Mouse (Mus musculus): ENCODE measurements at regions not wholly inside any gene's neighbourhood (a gene's known extent, or its start where the extent isn't known, plus 50 kb on each side); places are given as distances from the start of the nearest gene placed in this dataset.
"Not testable (repeated sequence)": the region's sequence is repeated elsewhere in the genome, so short reads cannot be mapped to it uniquely, and the experiment has no call there.

GRCm38 (mm10) chr1:47646681-47647080, 754.0 kb upstream of the Slc39a10 start:
- DNase-seq (ENCODE audit: low spot score): no peak

- DNase-seq (ENCODE audit: low spot score): no peak
These were observed 713.9 kb upstream of the Slc39a10 start for GRCm38 (mm10) chr1:47606597-47606996.

DNA sequence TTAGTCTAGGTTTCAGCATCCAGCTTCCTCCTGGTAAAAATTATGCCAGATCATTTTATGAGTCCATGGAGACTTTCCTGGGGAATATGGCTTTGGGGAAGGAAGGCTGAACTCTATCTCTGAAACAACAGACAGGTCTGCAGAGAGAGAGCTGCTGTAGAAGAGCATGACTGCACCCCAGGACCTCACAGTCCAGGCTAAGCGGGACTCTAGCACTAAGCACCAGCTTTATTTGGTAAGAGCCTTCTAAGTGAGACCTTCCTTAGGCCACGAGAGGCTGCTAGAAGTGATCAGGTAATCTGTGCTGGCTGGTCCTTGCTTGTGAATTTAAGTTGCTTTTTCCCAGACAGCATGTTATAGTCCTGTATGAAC, 711.3 kb upstream of the Slc39a10 start:
- no peak for DNase-seq (ENCODE audit: low spot score)

GRCm38 (mm10) chr1:47603294-47603988, 710.8 kb upstream of the Slc39a10 start:
- DNase-seq (ENCODE audit: low spot score): no peak

DNA sequence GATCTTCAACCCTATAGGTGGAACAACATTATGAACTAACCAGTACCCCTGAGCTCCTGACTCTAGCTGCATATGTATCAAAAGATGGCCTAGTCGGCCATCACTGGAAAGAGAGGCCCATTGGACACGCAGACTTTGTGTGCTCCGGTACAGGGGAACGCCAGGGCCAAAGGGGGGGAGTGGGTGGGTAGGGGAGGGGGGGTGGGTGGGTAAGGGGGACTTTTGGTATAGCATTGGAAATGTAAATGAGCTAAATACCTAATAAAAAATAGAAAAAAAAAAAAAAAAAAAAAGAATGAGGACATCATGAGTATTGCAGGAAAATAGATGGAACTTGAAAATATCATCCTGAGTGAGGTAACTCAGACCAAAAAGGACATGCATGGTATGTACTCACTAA, 701.0 kb upstream of the Slc39a10 start:
- not testable (repeated sequence) for DNase-seq (ENCODE audit: low spot score)

- DNase-seq (ENCODE audit: low spot score): no peak
These were observed 653.0 kb upstream of the Slc39a10 start for GRCm38 (mm10) chr1:47545606-47546005.

DNA sequence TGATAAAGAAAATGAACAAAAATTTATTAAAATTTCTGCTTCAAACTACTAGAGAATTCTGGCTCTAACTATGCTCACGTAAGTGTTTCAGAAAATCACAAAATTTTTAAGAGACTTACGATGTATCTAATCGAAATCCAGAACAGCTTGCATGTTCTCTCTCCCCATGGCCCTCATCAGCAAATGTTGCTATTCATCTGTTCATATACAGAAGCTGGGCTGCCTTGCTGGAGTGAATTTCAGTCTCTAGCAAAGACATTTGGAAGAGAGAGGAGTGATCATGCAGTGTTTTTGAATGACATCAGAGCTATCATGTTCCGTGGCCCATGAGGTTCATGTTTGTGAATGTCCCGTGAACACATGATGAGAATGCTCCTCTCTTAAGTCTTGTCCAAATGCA, 618.8 kb upstream of the Slc39a10 start:
- DNase-seq (ENCODE audit: low spot score): no peak

DNA sequence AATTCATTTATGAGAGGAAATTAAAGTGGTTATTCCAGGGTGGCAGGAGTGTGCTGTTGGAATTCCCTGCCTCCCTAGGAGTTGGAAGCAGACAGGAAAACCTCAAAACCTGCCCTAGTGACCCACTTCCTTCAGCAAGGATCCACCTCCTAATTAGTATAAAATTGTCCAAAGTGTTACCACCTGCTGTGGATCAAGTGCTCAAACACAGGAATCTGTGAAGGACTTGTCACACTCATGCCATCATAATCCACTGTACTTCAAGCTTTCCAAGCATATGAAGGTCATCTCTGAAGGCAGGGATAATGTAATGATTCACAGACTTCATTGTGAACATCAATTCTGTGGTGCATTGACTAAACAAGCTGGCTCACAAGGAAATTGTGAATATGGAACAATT, 615.1 kb upstream of the Slc39a10 start:
- no peak for DNase-seq (ENCODE audit: low spot score)

GRCm38 (mm10) chr1:47488581-47489204, 596.0 kb upstream of the Slc39a10 start:
- no peak for DNase-seq (ENCODE audit: low spot score)

GRCm38 (mm10) chr1:47486087-47486486, 593.4 kb upstream of the Slc39a10 start:
- no peak for DNase-seq (ENCODE audit: low spot score)

DNA sequence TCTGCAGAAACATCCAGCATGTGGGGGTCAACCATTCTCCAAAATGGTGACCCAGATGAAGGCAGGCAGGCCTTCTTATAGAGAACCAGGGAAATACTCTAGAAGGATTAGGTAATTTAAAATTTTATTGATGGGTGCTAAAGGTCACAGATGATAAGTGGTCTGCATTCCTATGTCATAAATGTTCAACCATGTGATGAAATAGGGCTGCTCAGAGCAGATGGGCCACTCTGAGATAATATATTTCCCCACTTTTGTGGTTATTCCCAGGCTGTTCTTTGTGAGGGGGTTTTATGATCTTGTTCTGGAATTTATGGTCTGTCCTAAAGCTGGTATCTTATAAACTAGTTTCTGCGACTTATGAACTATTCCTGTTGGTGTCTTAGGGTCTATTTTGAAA, 586.4 kb upstream of the Slc39a10 start:
- DNase-seq (ENCODE audit: low spot score): no peak

- no peak for DNase-seq (ENCODE audit: low spot score)
These were observed 574.1 kb upstream of the Slc39a10 start for GRCm38 (mm10) chr1:47466573-47467253.

DNA sequence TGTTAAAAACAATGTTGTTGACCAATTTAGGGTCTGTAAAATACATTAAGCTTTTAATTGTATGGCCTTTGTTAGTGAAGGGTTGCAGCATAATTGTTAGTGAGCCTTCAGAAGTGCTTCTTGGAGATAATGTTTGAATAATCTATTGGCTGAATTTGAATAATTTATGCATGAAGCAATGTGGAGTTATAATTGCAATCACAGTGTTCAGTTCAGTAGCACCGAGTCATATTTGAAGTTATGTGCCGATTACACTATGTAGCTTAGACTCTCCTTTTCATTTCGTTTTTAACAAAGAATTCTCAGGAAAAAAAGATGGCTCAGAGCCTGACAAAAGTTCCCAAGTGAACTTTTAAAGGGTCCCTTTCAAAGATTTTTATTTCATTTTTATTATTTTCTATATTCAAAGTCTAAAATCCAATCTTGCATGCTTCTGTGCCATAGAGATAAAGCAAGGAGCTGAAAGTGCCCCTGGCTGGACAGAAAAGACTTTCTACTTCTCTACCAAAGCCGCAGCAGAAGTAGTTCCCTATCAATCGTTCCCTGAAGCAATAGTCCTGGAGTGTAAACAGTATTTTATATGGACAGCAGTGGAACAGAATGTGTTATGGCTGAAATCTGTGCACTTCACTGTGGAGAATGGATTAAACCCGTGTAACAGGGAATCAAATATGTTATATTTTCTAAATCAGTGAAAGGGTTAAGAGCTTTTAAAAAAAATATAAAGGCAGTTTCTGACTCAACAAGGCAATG, 556.3 kb upstream of the Slc39a10 start:
- no peak for DNase-seq (ENCODE audit: low spot score)

GRCm38 (mm10) chr1:47448070-47448469, 555.4 kb upstream of the Slc39a10 start:
- DNase-seq (ENCODE audit: low spot score): no peak

DNA sequence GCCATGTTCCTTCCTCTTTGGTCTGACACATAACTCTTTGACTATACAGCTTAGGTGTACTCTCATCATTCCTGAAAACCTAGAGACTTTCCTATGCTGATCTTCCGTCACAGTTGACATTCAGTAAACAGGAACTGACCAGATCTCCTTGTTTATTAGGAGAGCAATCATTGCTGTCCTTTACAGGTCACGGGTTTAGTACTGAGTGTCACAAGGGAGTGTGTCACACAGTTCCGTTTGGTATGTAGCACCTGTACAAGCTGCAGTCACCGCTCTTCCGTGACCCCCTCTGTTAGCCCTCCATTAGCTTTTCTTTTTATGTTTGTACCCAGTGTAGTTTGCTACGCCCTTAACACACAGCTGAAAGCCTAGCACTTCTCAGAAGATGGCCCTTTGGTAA, 553.4 kb upstream of the Slc39a10 start:
- no peak for DNase-seq (ENCODE audit: low spot score)

DNA sequence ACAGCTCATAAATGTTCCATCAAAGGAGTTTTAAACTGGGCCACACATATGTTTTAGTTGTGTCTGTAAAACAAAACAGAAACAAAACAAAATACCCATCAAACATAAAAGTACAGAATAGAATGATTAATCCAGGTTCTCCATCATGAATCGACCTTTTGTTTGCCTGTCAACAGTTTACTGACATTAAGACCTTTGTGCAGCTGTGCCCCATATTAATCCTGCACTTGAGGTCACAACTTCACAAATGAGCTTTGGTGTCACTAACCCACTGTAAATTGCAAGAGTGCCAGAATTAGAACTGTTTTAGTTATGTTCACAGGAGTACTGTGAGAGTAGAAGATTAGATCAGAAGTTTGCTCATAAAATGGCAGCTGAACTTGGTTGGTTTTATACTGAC, 540.2 kb upstream of the Slc39a10 start:
- no peak for DNase-seq (ENCODE audit: low spot score)

- DNase-seq (ENCODE audit: low spot score): no peak
These were observed 512.5 kb upstream of the Slc39a10 start for GRCm38 (mm10) chr1:47405164-47405563.

DNA sequence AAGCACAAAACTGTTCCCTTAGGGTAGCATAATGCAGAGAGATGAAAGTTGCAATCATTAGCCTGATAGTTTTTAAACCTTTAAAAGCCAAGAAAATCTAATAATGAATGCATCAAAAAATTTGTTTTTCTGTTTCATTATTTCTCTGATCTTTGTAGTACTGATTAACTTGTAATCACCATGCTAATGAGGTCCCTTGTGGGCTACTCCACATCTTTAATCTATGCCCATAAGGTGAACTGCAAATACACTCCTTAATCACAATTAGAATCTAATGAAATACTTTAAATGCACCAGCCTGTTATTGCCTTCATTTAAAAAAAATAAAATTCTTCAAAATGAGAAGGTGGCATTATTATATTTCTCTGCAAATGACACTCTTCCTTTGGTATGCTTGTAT, 493.9 kb upstream of the Slc39a10 start:
- DNase-seq (ENCODE audit: low spot score): no peak

DNA sequence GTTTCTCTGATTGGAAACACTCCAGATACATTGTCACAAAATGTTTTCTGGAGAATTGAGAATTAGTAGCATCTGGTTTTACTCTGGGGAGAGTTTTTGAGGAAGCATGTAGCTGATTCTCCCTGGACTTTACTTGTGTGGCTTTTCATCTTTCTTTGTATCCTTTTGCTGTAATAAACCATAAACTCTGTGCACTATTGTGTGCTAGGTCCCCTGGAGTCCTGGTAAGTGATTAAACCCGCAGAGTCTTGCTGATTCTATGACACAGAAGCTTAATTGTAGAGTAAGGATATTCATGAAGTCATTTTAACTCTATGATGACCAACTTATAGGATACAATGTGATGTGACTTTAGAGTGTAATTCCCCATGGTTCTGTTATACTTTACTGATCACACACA, 486.1 kb upstream of the Slc39a10 start:
- no peak for DNase-seq (ENCODE audit: low spot score)

- no peak for DNase-seq (ENCODE audit: low spot score)
These were observed 447.2 kb upstream of the Slc39a10 start for GRCm38 (mm10) chr1:47339718-47340439.

DNA sequence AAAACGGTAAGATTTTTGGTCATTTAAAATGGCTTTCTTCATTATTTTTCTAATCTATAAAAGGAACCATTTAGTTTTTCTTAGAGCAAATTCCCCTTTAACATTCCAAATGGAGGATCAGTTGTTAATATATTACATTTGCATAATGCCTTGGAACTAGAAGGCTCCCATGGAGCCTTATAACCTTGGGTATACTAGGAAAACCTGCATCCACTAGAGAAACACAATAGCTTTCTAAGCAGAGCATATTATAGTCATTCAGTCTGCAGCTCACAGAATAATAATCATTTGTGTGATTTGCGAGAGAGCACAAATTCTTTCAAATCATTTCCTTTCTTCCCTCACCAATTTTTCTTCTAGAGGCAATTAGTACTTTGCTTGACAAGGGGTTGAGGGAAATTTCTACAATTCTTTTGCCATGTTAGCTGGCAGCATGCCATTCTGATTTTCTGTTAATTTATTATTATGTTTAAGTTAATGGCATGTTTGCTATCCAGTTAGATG, 418.0 kb upstream of the Slc39a10 start:
- no peak for DNase-seq (ENCODE audit: low spot score)

DNA sequence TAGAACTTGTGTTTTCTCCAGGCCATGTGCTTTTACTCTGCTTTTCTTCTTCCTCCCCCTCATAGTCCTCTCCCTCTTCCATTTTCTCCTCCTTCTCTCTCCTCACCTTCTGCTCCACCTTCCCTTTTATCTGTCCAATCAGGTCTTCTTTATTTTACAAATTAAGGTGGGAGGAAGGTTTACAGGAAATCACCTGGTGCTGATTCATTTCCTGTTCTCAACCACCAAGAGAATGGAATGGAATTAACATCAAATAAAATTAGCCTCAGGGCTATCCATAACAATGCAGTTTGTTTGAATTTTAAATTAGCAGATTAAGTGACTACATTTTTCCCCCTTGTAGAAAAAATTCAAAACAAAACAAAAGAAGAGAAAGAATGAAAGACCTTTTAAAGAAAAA, 414.3 kb upstream of the Slc39a10 start:
- DNase-seq (ENCODE audit: low spot score): no peak

All from ovary, postnatal 36 days (tissue).